Mouse (Mus musculus) limb, embryonic 10.5 days (tissue): ENCODE measurements around the gene Fat4. TPM values are rescaled to one million over a fixed set of nuclear protein-coding genes. Genes with fewer than 3 reads are reported as not detected.
A peak's percentile ranks its signal among the peaks of the same experiment; 100 is the strongest.

Experiments used
- DNase-seq: peaks from one replicate; pipeline ENCODE4 v3.0.0-alpha.2; 2017; ENCODE audit warnings: low spot score
- H3K27ac ChIP-seq: fragments of 300-500 bp; sonication (generic); 2 replicates; pipeline ENCODE4 v1.5.1; 2016; ENCODE audit warnings: mild to moderate bottlenecking
- H3K27me3 ChIP-seq: fragments of 300-500 bp; sonication (generic); 2 replicates; pipeline ENCODE4 v1.6.1; 2016; ENCODE audit warnings: low read depth, mild to moderate bottlenecking; ENCODE audit not compliant: poor library complexity, severe bottlenecking
- H3K36me3 ChIP-seq: fragments of 300-500 bp; sonication (generic); 2 replicates; pipeline ENCODE4 v1.6.1; 2016; ENCODE audit warnings: mild to moderate bottlenecking, moderate library complexity
- H3K4me1 ChIP-seq: fragments of 300-500 bp; sonication (generic); 2 replicates; pipeline ENCODE4 v1.6.1; 2016
- H3K4me3 ChIP-seq: fragments of 300-500 bp; sonication (generic); 2 replicates; pipeline ENCODE4 v1.5.1; 2016; ENCODE audit warnings: mild to moderate bottlenecking, moderate library complexity
- H3K9me3 ChIP-seq: fragments of 300-500 bp; sonication (generic); replicated peaks from 2 replicates; pipeline ENCODE4 v1.6.1; 2016; ENCODE audit warnings: mild to moderate bottlenecking
- WGBS: fragments of 180-500 bp; shearing (Covaris S2); methylation state at CpG from one replicate; pipeline ENCODE4 v1.1.7; 2016; 5-methylcytosine and 5-hydroxymethylcytosine counted together
- polyA plus RNA-seq: library from polyadenylated mRNA; unstranded; fragments of >200 nt; fragmentation: Nextera tagmentation; extraction: Ambion mirVana; gene quantifications from 2 replicates; pipeline ENCODE4 v1.2.1, GENCODE M21; 2016

Fat4 gene
- polyA plus RNA-seq, 1 experiment from 2014 or later = 6.6 TPM

DNA sequence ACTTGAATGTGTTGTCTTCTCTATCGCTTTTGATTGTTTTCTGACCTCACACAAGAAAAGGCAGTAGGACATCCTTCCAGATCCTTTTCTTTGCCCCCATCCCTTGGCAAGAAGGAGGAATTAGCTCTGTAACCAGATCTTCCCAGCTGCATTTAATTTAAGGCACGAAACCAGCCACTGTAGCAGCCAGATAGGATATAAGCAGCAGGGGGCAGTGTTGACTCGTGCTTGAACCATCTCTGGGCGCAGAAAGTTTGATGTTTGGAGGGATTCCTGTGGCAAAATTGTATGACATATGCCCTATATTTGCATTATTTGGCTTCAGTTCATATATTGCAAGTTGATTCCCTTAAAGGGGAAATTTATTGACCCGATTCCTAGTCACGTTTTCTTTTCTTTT, 2.5 kb upstream of the Fat4 start:
- peak overlapping the region; percentile 83 for H3K4me3 ChIP-seq
- H3K9me3 ChIP-seq = no peaks in the 10 kb centered on the region
- peaks cover 14% of the 10 kb centered on the region for H3K36me3 ChIP-seq
- DNase-seq = peak; percentile 89
- WGBS = 0% methylated on average over 6 of the region's 6 CpGs
- peak overlapping the region; percentile 96 for H3K27ac ChIP-seq
- peaks cover 30% of the 10 kb centered on the region for H3K27me3 ChIP-seq
- H3K4me1 ChIP-seq = peaks cover 31% of the 10 kb centered on the region

DNA sequence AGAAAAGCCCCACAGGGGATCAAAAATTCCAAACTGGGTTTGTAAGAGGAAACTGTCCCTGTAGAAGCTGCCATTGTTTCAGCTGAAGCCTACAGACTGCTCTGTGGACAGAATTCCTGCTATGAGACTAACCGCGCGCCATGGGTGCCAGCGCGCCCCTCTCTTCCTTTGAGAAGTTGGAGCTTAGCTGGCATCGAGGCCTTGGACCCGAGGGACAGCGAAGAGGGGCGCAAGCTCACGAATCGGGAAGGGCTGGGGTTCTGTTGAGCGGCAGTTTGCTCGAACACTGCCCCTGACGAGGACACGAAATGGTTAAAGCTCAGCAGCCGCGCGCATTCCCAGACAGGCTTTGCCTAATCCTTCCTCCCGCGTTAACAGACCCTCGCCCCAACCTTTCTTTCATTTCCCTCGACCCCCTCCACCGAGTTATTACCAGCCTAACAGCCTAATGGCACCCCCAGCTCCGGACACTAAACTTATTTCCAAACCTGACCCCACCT, 1.8 kb upstream of the Fat4 start:
- Histone ChIP-seq H3K4me3 (peak overlapping the region; percentile 83), H3K36me3 (peaks cover 21% of the 10 kb centered on the region), H3K9me3 (no peaks in the 10 kb centered on the region), H3K27ac (peak overlapping the region; percentile 96), H3K4me1 (peaks cover 36% of the 10 kb centered on the region), H3K27me3 (peaks cover 32% of the 10 kb centered on the region)
- WGBS = under 1% methylated on average over 24 of the region's 24 CpGs
- peak; percentile 84 for DNase-seq

DNA sequence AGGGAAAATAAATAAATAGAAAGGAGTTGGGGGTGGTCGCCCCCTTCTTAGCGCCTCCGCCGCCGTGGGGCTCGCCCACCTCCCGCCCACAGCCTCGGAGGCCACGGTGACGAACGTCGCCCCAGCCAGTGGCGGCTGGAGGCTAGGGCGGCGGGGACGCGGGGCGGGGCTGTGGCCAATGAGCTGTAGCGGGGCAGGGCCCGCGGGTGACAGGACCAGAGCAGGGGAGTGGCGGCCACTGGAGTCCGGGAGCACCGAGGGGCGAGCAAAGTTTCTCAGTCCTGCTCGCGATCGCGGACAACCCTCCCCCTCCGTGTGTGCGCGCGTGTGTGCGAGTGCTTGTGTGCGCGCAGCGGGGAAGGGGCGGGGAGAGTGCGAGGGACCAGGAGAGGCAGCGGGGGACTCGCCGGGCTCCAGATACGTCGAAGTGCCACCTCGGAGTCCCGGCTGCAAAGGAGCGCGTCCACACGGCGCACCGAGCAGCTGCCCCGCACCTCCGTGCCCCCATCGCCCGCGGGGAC, 1.2 kb upstream of the Fat4 start:
- Histone ChIP-seq H3K4me3 (peak overlapping the region; percentile 83), H3K27me3 (peaks cover 32% of the 10 kb centered on the region), H3K9me3 (0 out of 2 replicates have a peak, but pooled peaks cover 3% of the 10 kb centered on the region), H3K36me3 (peaks cover 26% of the 10 kb centered on the region), H3K27ac (peak overlapping the region; percentile 96), H3K4me1 (peaks cover 36% of the 10 kb centered on the region)
- under 1% methylated on average over 47 of the region's 56 CpGs for WGBS
- DNase-seq = peak; percentile 90

DNA sequence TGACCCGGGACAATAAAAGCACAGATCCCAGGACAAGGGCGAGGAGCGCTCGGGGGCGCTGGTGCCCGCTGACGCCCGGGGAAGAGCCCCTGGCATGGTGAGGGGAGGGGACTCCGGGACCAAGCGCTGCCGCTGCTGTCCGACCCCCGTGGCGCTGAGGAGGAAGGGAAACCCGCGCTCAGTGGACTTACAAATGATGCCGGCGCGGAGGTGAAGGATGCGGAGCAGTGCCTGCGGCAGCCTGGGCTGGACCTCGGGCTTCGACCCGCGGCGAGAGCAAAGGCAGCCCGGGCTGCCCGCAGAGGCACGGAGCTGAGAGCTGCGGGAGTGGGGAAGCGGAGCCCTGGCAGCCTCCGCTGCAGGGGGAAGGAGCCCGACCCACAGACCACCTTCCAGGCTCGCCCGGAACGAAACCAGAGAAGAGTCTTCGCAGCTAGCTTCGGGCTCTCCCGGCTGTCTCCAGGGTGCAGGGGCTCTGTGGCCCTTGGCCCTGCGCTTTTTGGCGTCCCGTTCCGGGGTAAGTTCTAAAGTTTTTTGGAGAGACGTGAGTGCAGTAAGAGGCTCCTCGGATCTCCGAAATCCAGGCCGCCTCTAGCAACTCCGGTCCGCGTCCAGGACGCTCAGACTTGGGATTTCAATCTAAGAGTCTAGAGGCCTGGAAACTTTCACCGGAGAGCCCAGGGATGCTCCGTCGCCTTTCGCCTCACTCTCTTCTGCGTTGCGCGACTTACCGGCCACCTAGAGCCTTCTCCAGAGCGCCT, 499 bp upstream of the Fat4 start:
- Histone ChIP-seq H3K4me3 (peak overlapping the region; percentile 83), H3K27ac (peak overlapping the region; percentile 96), H3K4me1 (peaks cover 36% of the 10 kb centered on the region), H3K36me3 (peaks cover 33% of the 10 kb centered on the region), H3K27me3 (peaks cover 32% of the 10 kb centered on the region), H3K9me3 (0 out of 2 replicates have a peak, but pooled peaks cover 3% of the 10 kb centered on the region)
- DNase-seq = peak; percentile 71
- WGBS = under 1% methylated on average over 60 of the region's 60 CpGs

DNA sequence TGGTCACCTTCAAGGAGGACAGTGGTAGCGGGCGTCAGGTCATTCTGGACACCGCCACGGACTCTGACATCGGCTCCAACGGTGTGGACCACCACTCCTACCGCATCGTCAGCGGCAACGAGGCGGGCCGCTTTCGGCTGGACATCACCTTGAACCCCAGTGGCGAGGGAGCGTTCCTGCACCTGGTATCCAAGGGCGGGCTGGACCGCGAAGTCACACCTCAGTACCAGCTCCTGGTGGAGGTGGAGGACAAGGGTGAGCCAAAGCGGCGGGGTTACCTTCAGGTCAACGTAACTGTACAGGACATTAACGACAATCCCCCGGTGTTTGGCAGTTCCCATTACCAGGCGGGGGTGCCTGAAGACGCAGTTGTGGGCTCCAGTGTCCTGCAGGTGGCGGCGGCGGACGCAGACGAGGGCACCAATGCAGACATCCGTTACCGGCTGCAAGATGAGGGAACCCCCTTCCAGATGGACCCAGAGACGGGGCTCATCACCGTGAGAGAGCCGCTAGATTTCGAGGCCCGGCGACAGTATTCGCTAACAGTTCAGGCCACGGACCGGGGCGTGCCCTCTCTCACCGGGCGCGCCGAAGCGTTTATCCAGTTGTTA, 746 bp downstream of the Fat4 start:
- peak overlapping the region; percentile 83 for H3K4me3 ChIP-seq
- H3K36me3 ChIP-seq = peaks cover 41% of the 10 kb centered on the region
- DNase-seq = peak; percentile 75
- H3K9me3 ChIP-seq = 0 out of 2 replicates have a peak, but pooled peaks cover 3% of the 10 kb centered on the region
- peaks cover 48% of the 10 kb centered on the region for H3K4me1 ChIP-seq
- 4% methylated on average over 47 of the region's 47 CpGs for WGBS
- H3K27ac ChIP-seq = peak overlapping the region; percentile 96
- H3K27me3 ChIP-seq = peaks cover 29% of the 10 kb centered on the region

DNA sequence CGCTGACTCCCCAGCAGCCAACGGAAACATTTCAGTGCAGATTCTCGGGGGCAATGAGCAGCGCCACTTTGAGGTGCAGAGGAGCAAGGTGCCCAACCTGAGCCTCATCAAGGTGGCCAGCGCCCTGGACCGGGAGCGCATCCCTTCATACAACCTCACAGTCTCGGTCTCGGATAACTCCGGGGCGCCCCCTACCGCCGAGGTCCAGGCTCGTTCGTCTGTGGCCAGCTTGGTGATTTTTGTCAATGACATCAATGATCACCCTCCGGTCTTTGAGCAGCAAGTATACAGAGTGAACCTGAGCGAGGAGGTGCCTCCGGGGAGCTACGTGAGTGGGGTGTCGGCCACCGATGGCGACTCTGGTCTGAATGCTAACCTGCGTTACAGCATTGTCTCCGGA, 1.4 kb downstream of the Fat4 start:
- H3K27me3 ChIP-seq = peaks cover 29% of the 10 kb centered on the region
- peaks cover 41% of the 10 kb centered on the region for H3K36me3 ChIP-seq
- 0 out of 2 replicates have a peak, but pooled peaks cover 3% of the 10 kb centered on the region for H3K9me3 ChIP-seq
- DNase-seq = peak; percentile 68
- peak overlapping the region; percentile 96; the same call in 1 of the 2 replicates for H3K27ac ChIP-seq
- peaks cover 54% of the 10 kb centered on the region for H3K4me1 ChIP-seq
- H3K4me3 ChIP-seq = peak overlapping the region; percentile 83
- 12% methylated on average over 24 of the region's 24 CpGs for WGBS

DNA sequence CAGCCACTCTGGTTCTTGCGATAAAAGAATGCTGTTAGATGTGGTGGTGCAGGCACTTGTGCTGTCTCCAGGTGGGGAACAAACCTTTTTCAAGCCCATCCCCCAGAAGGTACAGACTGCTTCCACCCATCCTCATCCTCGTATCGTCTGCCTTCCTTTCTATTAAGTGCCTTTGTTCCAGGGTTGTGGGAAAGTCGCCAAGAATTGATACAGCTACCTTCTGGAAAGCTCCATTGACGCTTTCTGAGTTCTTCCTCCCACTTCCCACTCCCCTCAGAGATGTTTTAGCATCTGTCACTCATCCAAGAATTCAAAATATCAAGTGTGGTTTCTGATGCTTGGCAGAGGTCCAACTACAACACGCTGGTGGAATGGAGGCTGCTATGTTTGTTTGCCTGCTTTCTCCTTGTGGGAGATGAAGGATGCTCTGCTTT, 6.1 kb downstream of the Fat4 start:
- Histone ChIP-seq H3K9me3 (0 out of 2 replicates have a peak, but pooled peaks cover 3% of the 10 kb centered on the region), H3K27me3 (peaks cover 17% of the 10 kb centered on the region; the same call in 1 of the 2 replicates), H3K4me3 (peak overlapping the region; percentile 37), H3K4me1 (peaks cover 41% of the 10 kb centered on the region), H3K36me3 (peaks cover 70% of the 10 kb centered on the region), H3K27ac (no peak overlapping the region)
- DNase-seq = no peak
- WGBS = 74% methylated on average over 6 of the region's 6 CpGs

DNA sequence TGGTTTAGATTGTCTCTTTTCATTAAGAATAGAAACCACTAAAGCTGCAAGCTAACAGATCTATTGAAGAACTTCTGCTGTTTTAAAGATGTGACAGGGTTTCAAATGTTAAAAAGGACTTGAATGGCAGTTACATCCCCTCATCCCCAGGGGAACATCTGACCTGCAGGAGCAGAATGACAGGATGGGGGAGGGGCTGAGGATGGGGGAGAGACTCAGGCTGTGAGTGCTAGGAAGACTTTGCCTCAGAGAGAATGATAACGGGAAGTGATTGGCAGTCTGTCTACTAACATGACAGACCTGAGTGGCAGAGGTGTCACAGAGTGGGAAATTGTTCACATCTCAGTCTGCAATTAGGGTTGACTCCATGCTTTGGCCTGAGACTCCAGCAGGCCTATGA, 14.1 kb downstream of the Fat4 start:
- H3K36me3 ChIP-seq = peaks cover 20% of the 10 kb centered on the region
- no peaks in the 10 kb centered on the region for H3K9me3 ChIP-seq
- no peaks in the 10 kb centered on the region for H3K27me3 ChIP-seq
- H3K27ac ChIP-seq = no peak overlapping the region
- no peak overlapping the region for H3K4me3 ChIP-seq
- 0 out of 2 replicates have a peak, but pooled peaks cover 3% of the 10 kb centered on the region for H3K4me1 ChIP-seq
- no peak for DNase-seq
- 50% methylated on average over 1 of the region's 1 CpGs for WGBS

DNA sequence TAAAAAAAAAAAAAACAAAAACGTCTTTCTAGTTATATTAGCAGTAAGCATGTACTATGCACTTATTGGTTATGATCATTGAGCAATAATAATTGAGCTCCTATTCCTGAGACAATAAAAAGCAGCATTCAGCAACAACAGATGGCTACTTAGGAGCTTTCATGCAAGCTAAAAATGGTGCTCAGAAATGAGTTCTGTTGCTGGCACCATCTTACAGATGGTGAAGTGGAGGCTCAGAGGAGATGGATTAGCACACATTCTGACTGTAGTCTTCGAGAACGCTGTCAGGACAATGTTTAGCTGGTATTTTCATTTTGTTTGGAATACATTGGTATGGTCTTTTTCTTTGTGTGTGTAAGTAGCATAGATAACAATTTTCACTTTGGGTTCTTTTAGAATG, 20.1 kb downstream of the Fat4 start:
- Histone ChIP-seq H3K27me3 (no peaks in the 10 kb centered on the region; the same call in 1 of the 2 replicates), H3K36me3 (peaks cover 9% of the 10 kb centered on the region; the same call in 1 of the 2 replicates), H3K9me3 (no peaks in the 10 kb centered on the region), H3K4me1 (peaks cover 6% of the 10 kb centered on the region; the same call in 1 of the 2 replicates), H3K4me3 (no peak overlapping the region), H3K27ac (no peak overlapping the region)
- 82% methylated on average over 3 of the region's 3 CpGs for WGBS
- no peak for DNase-seq

DNA sequence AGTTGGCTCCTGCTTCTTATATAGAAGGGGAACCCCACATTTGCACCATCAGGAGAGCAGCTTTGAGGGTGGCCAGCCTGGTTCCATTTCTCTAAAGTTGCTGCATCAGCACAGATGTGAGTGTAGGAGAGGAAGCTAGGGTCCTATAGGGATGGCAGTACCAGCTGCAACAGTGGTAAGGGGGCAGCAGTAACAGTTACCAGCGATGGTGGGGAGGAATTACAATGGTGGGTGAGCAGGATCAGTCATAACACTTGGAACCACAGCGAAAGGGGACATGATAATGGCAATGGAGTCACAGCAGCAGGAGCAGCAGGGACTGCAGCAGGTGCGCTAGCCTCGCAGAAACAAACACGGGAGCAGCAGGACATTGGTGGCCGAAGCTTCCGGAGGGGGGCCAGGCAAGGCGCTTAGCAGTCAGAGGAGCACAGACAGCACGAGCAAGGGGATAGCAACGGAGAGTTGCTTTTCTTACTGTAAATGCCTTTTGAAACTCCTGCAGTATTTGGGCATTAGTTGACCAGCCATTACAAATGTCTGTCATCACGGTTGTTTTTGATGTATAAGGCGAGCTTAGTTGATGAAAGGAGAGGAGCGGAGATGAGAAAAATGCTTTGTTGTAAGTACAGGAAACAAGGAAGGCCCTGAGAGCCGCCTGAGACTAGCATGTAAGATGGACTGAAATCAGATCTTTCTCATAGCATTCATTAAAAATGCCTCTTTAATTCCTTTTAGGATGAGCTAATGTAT, 21.1 kb downstream of the Fat4 start:
- WGBS = 33% methylated on average over 14 of the region's 14 CpGs
- H3K4me1 ChIP-seq = peaks cover 6% of the 10 kb centered on the region; the same call in 1 of the 2 replicates
- H3K27me3 ChIP-seq = no peaks in the 10 kb centered on the region; the same call in 1 of the 2 replicates
- H3K4me3 ChIP-seq = no peak overlapping the region
- no peak for DNase-seq
- H3K27ac ChIP-seq = no peak overlapping the region
- H3K9me3 ChIP-seq = no peaks in the 10 kb centered on the region
- H3K36me3 ChIP-seq = peaks cover 5% of the 10 kb centered on the region; the same call in 1 of the 2 replicates

DNA sequence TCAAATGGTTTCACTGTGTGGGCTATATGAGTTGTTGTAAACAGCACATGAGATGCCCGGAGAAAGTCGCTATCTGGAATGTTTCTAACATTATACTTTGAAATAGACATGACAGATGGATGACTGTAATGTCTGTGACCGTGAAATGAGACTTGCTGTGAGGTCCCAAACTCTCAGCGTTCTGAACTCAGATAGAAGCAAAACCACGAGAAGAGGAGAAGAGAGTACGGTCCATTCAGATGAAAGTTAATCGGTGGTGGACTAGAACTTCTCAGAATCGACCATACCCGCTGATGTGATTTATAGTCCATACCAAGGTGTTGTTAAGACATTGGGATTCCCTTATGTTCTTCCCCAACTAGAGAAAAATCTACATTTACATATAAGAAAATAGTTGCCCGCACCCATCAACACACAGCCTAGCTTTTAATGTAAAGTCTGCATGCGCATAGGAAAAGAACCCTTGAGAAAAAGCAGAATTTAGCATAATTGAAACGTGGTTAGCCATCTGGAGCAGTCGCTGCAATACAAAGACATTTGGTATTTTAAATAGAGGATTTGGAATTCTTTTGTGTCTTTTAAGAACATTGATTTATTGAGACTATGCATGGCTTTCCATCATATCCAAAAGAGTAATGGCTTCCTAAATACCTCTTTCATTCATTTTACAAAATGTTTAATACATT, 21.8 kb downstream of the Fat4 start:
- Histone ChIP-seq H3K27me3 (no peaks in the 10 kb centered on the region; the same call in 1 of the 2 replicates), H3K36me3 (no peaks in the 10 kb centered on the region), H3K4me3 (no peak overlapping the region), H3K9me3 (no peaks in the 10 kb centered on the region), H3K27ac (no peak overlapping the region), H3K4me1 (peaks cover 6% of the 10 kb centered on the region; the same call in 1 of the 2 replicates)
- no peak for DNase-seq
- 79% methylated on average over 13 of the region's 13 CpGs for WGBS
